Mouse (Mus musculus) stomach, postnatal 0 days (tissue): ENCODE data around the gene Sprr1b.

Experiments used
- CTCF ChIP-seq: IDR thresholded peaks from 2 replicates; pipeline ENCODE4 v1.5.1; 2016; ENCODE audit warnings: antibody characterized with exemption, low read depth, mild to moderate bottlenecking, moderate library complexity
- EP300 ChIP-seq: optimal IDR thresholded peaks from 2 replicates; pipeline ENCODE3; 2016; ENCODE audit warnings: antibody characterized with exemption

DNA sequence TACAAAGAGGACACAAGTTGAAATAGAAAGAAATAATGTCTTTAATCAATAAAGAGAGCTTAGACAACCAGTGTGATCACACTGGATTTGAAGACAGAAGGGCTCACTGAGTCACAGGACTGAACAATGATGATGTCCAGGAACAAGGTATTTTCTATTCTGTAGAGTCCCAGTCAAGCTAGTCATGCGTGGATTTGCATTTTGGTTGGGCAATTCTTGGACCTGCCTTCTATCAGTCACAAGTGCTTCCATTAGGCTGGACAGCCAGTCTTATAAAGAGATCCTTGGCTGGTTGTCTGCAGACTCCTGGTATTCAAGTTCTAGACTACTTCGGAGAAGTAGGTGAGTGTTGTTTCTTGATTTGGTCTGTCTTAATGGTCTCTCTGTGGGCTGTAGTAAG lies 30.9 kb downstream of the Sprr1b start, which contains the start of gene Sprr2i:
- TF ChIP-seq CTCF (no peak), EP300 (no peak)
